Mouse (Mus musculus) c-Kit-negative CD71-positive TER-119-positive erythroid progenitor cells, embryonic 14.5 days (primary cell): Measurements from ENCODE around the gene Lmx1a.
A peak's percentile ranks its signal among the peaks of the same experiment; 100 is the strongest.

Source experiments
- DNase-seq: peaks from one replicate; pipeline ENCODE4 v3.0.0-alpha.2; 2013; ENCODE audit warnings: low read depth, low spot score

The Lmx1a gene

DNA sequence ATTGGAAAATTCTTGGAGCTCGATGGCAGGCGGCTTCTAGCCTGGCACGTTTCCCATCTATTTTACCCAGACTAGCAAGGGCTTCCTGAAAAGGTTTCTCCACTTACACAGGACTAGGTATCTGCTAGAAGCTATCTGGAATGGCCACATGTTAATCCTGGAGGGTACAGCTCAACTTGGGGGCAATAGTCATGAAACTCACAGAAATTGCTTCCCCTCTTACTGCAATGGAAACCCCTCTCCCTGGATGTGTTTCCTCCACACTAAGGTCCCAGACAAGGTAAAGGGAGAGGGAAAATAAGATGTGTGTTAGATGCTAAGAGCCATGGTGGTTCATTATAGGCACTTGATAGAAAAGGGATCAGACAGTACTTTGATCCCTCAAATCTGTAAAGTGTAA, 5.7 kb downstream of the Lmx1a start:
- no peak for DNase-seq

DNA sequence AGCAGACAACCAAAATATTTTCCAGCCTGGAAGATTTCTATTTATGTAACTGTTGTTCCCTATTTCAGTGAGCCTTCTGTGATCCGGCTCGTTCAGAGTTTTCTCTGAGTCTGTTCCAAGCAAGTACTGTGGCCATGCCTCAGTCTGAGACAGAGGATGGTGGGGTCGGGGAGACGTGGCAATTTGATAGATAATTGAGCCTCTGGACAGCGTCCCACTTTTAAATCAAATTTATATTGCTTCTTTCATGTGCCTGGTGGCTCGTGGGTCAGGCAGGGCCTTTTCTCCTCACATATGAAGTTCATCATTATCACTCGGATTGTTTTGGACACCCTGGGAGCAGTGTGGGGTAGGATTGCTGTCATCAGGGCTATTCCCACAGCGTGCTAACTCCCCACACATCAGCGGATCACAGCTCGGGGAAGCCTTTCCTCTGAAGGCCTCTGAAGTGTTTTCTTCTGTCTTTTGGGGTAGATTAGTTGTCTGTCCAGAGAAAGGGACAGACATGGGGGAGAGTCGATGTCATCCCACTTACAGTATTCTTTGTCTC, 6.9 kb downstream of the Lmx1a start:
- DNase-seq = no peak

DNA sequence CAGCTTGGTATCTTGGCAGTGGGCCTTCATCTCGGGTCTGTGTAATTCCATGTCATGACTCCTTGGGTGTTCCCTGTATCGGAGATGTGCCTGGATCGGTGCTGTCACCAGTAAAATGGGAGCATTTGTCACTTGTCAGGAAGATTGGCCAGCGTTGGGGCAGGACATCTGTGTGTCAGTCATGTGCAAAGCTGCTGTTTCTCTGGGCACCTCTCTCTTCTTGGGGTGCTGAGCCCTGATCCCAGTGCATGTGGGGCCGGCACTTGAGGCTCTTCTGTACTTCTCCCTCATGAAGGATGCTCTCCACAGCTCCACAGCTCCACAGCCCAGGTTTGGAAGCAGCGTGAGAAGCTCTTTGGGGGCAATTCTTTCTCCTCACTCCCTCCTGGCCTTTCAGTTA, 10.7 kb downstream of the Lmx1a start:
- DNase-seq = no peak

DNA sequence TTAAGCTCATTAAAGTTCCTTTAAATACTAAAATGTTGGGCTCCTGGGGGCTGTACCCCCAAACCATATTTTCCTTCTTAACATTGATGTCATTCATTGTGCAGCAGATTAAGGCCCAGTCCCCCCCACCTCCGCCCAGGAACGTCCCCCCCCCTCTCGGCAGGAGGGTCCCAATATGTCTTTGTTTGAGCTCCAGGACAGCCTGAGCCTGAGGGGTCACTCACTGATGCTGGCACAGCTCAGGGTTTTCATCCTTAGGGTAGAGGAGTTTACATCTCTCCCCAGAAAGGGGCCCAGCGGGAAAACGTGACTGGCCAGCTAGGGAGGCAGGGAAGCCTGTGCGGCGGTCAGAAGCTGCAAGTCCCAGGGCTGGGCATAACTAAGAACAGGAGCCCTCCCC, 11.2 kb downstream of the Lmx1a start:
- no peak for DNase-seq

DNA sequence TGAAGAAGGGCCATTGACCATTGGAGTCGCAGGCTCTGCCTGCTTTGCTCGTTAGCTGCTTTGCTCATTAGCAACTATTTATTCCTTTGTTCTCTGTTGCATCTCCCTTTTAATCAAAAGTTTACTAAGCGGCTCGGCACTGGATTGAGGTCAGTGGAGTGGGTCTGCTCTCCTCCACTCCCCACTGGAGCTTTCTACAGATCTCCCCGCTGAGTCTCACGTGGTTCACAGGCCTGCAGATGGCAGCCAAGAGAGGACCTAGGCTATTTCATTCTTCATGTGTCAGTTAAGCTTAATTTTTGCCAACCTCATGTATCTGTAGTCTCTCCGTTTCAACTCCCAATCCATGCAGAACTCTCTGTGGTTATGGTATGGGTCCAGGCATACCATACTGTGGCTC, 16.5 kb downstream of the Lmx1a start:
- DNase-seq = no peak

DNA sequence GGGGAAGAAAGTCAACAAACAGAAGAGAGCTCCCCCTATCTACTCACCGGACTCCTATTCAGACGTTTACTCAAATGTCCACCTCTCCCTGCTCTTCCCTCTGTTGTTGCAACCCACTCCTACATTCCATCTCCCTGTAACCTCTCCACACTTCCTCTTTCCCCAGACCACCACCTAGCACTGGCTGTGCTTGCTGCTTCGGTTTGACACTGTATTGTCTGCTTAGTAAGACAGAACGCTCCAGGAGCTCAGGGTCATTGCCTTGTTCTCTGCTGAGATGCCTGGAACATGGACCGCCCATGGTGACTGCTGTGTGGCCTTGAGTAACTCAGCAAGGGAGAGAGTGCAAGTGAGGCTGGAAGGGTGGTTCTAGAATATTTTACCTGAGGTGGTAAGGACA, 19.7 kb downstream of the Lmx1a start:
- no peak for DNase-seq

DNA sequence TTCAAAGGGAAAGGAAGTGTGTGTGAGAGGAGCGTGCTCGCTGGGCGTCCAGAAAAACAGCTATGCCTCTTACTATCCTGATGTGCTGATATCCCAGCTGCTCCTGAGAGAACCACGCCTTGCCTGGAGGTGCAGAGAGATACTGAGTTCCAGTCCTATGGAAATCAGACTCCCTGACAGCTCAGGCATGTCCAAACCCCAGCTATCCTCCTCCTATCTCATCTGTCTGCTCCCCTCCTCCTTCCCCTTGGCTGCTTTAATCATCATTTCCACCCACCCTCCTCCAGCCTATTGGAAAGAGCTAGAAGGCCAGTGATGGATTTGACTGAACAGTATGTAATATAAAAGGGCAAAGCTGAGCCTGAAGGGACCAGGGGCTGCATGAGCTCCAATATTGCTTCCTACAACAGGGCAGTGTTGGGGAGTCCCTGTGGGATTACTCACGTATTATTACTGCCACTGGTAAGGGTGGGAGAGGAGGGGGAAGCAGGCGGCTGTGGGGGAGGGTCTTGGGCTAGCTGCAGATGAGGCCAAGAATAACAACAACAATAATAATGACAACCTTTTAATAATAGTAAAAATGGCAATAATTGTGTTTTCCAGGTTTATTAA, 26.8 kb downstream of the Lmx1a start:
- DNase-seq = no peak

DNA sequence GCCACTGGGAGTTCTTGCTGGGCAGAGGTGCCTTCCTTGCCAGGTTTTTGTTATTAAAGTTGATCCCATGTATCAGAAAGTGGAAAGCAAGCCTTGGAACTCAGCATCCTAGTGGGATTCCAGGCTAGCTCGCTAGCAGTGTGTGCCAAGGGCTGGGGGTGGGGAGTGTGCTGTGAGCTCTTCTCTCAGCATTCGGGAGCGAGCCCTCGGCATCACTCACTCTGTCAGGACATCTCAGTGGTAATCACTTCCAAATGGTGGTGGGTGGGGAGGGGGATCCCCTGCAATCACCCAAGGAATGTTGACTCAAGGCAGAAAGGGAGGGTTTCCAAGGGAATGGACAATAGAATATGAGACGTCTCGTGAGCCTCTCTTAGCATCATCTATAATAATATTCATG, 45.4 kb downstream of the Lmx1a start:
- DNase-seq = no peak

DNA sequence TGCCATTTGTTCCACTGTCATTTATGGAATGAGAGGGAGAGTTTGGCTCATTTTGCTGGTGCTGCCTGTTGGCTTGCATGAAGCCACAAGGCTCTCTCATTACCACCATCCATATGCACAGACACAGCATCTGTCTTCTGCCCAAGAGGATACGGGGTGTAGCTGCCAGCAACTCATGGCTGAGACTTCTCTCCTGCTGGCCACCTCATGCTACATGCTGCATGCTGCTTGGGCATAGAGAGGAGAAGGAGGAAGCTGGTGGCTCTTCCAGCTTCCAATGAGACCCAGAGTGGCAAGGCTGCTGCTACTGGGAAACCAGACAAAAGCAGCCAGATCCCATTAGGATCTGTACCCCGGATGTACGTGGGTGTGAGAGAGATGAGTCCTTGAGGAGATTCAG, 47.8 kb downstream of the Lmx1a start:
- DNase-seq = no peak

DNA sequence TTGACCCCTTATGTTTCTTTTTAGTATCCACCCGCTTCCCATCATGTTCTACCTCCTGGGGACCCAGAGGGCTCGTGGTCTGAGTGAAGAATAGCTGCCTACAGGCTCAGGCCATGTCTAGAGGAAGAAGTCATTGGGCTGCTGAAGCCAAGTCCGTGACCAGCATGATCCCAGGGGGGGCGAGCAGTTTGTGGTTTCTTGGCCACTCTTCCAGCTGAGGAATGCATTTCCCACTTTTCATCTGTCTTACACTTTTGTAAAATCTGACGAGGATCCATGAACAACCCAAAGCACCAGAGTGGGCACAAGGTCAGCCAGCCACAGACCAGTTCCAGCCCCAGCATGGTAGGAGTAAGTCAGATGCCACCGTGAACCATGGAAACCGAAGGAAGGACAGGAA, 50.2 kb downstream of the Lmx1a start:
- no peak for DNase-seq

DNA sequence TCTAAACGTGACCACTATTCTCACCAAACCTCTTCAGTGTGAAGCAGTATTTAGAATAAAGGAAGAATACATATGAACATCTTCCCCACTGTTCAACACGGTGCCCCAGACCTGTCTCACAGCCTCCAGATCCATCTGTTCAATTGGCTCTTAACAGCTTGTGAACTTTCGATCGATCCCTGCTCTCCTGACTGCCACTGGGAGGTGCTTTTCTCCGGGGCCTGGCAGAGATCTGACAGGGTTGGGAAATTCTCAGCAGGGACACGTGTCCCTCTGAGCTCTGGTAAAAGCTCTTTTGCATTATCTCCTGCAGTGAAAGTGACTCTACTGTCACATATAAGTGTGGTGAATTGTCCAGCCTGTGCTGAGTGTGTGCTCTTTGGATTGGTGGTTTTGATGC, 57.6 kb downstream of the Lmx1a start:
- no peak for DNase-seq

DNA sequence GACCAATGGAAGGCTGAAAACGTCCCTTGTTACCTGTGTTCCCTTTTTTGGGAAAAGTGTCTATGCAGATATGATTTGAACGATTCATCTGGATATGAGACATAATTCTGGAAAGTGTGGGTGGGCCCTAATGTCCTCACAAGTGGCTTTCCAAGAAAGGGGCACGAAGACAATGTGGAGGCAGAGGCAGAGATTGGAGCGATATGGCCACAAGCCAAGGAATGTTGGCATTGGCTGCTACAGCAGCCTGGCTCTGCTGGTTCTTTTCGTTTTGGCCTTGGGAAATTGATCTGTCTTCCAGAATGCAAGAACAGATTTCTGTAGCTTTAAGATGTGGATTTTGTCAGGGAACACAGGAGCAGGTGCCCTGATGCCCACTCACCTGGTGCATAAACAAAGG, 63.6 kb downstream of the Lmx1a start:
- DNase-seq = no peak

DNA sequence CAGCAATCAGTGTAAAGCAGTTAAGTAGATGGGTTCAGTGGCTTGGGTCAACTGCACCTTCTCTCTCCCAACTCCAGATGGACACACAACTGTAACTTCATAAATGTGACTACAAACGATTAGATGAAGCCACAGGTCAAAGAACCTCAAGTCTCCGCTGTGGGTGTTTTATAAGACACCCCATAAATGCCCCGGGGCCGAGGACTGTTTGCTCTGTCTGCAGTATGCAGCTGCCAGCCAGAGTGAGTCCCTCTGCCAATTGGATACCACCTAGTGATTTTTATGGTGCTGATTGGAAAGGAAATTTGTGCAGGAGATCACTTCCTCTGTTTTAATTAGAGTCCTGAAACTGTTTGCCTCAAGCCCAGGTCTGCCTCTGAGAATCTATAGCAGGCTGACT, 65.0 kb downstream of the Lmx1a start:
- no peak for DNase-seq

DNA sequence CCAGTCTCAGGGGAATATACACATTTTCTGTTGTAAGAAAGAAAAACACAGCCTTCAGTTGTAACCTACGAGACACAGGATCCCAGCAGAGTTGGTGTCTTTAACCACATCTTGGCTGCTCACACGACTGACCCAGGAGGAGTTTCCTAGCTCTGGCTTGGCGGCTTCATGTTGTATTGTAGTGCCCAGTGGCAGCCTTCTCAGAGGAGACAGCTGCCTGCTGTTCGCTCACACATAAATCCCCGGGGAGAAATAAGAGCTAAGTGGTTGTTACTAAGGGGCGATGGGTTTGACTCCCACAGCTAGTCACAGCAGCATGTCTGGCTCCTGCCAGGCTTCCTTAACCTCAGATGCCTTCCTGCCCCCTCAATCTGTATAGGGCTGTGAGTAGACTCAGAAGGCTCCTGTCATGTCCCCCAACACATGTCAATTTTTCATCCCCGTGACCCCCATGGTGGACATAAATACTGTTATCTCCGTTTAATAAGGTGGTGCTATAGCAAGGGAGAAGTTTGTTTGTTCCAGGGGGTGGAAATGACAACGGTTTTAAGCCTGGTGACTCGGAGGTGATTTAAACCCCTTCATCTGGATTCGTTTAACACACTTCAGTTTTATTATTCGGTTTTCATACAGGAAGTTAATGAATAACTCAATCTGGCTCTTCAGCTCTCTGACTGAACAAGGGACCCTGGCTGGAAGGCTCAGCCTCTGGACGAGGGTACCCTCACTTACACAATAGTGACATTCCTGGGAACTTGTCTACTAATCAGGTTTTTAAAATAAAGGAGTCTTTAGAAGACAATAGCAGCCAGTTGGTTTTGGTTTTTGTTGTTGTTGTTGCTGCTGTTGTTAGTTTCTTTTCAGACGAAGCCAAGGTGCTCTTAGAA, 65.8 kb downstream of the Lmx1a start:
- no peak for DNase-seq

DNA sequence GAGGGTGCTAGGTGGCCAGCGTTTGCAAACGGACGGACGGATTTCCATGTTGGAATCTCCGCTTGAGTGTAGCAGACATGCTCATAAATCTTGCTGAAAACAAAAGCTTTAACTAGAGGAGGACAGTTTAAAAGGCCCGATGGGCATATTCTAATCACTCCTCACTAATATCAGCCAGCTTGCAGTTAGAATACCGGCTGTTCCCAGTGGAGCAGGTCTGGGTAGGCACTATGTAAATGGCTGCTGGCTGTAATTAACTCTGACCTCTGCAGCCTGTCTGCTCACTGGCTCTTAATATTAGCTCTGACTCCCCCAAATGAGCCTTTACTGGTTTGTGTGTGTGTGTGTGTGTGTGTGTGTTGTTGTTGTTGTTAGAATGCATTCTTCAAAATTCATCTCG, 69.2 kb downstream of the Lmx1a start:
- DNase-seq = no peak

DNA sequence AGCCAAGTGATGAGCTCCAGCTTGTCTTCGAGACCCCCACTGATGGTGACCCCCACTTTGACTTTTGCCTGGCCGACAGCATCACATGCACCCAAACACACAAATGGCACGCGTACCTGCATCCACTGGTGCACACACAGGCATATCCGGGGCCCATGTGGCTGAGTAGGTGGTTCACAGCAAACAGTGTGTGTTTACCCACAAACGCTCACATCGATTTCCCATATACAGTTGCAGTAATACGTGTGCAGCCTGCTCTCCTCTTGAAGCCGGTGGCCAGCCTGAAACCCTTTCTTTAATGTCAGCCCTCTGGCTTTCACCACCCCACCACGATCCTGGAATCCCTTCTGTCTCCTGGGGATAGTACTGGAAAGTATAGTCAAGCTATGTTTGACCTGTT, 71.3 kb downstream of the Lmx1a start:
- no peak for DNase-seq

DNA sequence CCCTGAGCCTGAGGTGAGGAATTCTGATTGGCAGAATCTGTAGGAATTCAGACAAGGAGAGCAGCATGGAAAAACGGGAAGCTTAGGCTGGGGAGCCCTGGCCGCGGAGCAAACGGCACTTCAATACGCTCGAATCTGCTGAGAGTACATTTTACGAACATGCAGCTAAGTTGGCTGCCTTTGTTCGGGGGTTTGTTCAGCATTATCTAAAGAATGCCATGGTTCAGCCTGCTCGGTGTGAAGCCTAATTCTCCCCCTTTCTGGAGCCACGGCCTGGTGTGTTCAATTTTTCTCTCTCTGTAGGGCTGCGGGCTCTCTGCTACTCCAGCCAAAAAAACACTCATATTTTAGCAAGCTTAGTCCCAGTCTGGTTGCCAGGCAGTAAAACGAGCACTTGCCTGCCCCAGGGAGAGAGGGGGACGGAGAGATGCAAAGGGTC, 72.8 kb downstream of the Lmx1a start:
- DNase-seq = no peak

DNA sequence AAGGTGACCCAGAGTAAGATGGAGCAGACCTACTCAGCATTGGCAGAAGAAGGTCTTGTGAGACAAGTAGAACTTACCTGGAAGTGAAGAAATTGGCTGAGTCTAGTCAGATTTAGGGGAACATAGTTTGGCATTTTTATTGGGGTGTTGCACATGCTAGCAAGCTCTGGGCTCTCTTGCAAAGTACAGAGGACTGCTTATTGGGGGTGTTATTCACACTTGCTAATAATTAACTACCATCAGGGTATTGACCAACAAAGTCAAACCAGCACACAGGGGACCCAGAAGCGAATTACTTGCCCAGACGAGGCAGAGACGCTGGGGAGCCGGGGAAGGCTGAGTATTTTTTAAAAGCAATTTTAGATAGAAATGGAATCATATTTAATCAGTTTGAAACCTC, 77.6 kb downstream of the Lmx1a start:
- no peak for DNase-seq

DNA sequence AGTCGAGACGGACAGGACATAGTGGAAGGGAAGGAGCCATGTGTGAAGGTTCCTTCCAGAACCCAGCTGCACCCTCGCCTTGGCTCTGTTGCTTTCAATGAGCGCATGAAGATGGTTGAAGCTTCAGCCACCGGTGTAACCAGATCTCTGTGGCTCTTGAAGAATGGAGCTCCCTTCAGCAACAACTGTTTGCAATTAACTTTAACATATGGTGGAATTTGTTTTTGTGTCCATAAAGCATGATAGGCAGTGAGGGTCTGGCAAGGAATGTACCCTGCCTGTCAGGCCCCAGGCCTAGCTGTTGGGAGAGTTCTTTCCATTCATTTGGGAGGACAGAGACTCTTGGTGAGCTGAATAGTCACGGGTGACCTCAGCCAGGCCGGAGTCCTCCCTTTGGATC, 81.4 kb downstream of the Lmx1a start:
- DNase-seq = no peak

DNA sequence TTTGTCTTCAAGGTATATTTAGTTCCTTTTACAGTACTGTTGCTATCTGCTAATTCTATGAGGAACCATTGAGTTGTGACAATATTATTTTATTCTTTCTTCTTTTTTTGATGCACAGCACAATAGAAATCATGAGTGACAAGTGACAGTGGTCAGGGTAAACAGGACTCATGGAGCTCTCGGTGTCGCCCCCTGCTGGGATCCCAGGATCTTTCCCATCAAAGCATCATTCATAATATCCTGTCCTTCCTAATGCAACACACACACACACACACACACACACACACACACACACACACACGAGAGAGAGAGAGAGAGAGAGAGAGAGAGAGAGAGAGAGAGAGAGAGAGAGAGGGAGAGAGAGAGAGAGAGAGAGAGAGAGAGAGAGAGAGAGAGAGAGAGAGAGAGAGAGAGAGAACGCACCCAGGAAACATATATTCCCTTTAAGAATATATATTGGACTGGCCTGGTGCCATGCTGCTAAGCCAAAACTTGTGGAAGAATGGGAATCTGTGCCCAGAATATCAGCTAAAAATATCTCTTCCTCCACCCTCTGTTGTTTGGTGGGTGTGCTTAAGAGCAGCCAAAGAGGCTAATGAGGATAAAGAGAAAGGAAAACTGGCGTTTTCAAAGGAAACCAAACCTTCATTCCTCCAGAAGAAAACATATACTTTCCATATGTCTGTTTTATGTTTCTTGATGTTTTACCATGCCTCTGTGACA, 90.9 kb downstream of the Lmx1a start:
- DNase-seq = no peak

DNA sequence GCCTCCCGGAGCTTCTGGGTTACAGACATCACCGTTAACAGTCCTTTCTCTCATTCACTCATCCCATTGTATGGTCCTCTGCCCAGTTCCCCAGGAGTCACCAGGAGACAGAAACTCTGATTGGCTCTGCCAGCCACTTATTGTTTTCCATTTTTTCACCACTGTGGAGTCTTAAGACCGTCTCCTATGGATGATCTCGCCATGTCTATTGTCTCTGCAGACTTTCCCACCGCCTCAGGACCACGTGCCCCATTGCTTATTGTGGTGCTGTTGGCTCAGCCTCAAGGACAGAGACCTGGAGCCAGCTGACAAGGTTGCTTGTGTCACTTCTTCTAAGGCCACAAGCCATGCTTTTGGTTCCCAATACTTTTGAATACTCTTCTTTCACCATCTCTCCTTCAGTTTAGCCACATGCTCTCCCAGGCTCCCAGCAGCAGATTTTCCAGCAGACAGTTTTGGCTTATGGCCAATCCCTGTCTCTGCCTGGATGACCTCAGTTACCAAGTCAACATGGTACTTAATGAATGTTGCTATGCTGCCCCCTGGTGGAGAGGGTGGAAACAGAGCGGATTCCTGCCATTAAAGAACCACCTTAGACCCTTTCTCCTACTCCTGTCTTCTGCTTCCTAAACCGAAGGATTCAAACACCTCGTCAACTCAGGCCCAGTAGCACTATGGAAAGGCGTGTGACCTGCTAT, 92.9 kb downstream of the Lmx1a start:
- DNase-seq = peak; percentile 35

DNA sequence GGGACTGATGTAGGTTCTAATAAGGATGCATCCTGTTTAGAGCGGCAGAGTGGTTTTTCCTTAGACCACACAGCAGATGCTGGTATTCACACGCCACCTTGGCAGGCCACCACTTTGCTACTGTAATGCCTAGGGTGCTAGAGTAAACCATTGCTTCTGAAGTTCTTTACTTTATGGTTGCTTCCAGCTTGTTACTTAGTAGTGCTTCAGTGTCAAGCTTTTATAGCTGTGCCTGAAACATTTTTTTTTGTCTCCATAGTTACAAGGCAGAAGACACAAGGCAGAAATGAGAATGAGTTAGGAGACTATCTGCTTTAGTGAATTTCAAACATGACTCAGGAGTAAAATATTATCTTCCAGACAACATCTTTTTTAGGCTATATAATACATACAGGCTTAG, 95.0 kb downstream of the Lmx1a start:
- no peak for DNase-seq
